Mouse (Mus musculus): ENCODE results near the gene Ap1m2.

Ap1m2 gene

GRCm38 (mm10) chr9:21312134-21312533 lies at the start of gene Ap1m2:
TSS of gene Ap1m2 (minus strand) at chr9:21312337.
- DNase-seq: no peak

GRCm38 (mm10) chr9:21356981-21357718 lies 45.0 kb upstream of the Ap1m2 start:
- peak; percentile 59 for DNase-seq

GRCm38 (mm10) chr9:21354796-21355195 lies 42.7 kb upstream of the Ap1m2 start:
- no peak for DNase-seq

- DNase-seq: no peak
Measured at GRCm38 (mm10) chr9:21353373-21353686, 41.2 kb upstream of the Ap1m2 start.

GRCm38 (mm10) chr9:21352463-21353372 lies 40.6 kb upstream of the Ap1m2 start:
- DNase-seq: no peak

- DNase-seq: no peak
Measured at GRCm38 (mm10) chr9:21351702-21352377, 39.7 kb upstream of the Ap1m2 start.

GRCm38 (mm10) chr9:21351178-21351577 lies 39.0 kb upstream of the Ap1m2 start:
- no peak for DNase-seq

GRCm38 (mm10) chr9:21348152-21348551 lies 36.0 kb upstream of the Ap1m2 start:
- no peak for DNase-seq

GRCm38 (mm10) chr9:21346627-21347365 lies 34.7 kb upstream of the Ap1m2 start:
- DNase-seq: no peak

GRCm38 (mm10) chr9:21340411-21340810 lies 28.3 kb upstream of the Ap1m2 start:
- DNase-seq: no peak

- no peak for DNase-seq
Measured at GRCm38 (mm10) chr9:21337652-21338051, 25.5 kb upstream of the Ap1m2 start.

- no peak for DNase-seq
Measured at GRCm38 (mm10) chr9:21336491-21336890, 24.4 kb upstream of the Ap1m2 start.

GRCm38 (mm10) chr9:21335391-21335790 lies 23.3 kb upstream of the Ap1m2 start:
- DNase-seq: no peak

- no peak for DNase-seq
Measured at GRCm38 (mm10) chr9:21334747-21335146, 22.6 kb upstream of the Ap1m2 start.

- DNase-seq: no peak
Measured at GRCm38 (mm10) chr9:21333523-21333922, 21.4 kb upstream of the Ap1m2 start.

GRCm38 (mm10) chr9:21332161-21333061 lies 20.3 kb upstream of the Ap1m2 start:
- DNase-seq: no peak

GRCm38 (mm10) chr9:21331365-21332140 lies 19.4 kb upstream of the Ap1m2 start:
- DNase-seq: no peak

- DNase-seq: no peak
Measured at GRCm38 (mm10) chr9:21329699-21330289, 17.7 kb upstream of the Ap1m2 start.

GRCm38 (mm10) chr9:21329041-21329440 lies 16.9 kb upstream of the Ap1m2 start:
- no peak for DNase-seq

GRCm38 (mm10) chr9:21328041-21328440 lies 15.9 kb upstream of the Ap1m2 start:
- DNase-seq: no peak

GRCm38 (mm10) chr9:21327569-21327968 lies 15.4 kb upstream of the Ap1m2 start:
- no peak for DNase-seq
